Mouse (Mus musculus) CD8-positive naive resting alpha-beta T cell, adult 2 months (primary cell): ENCODE data around the gene Dgcr6.
"Not testable (repeated sequence)": the region's sequence is repeated elsewhere in the genome, so short reads cannot be mapped to it uniquely, and the experiment has no call there.

Experiments used
- DNase-seq, 2 experiments: peaks; one replicate each; pipeline ENCODE4 v3.0.0; 2022; ENCODE audit warnings: low read depth in 2 of 2, low spot score in 2 of 2

The Dgcr6 gene

GRCm38 (mm10) chr16:18052731-18053202, at the start of gene Dgcr6:
Dgcr6 (plus strand) TSS chr16:18052860.
- peak; percentile 28 to 32 for DNase-seq

- DNase-seq = no peak
Observed at GRCm38 (mm10) chr16:18004589-18004988, 48.1 kb upstream of the Dgcr6 start.

- DNase-seq = no peak
Observed at GRCm38 (mm10) chr16:18007083-18007482, 45.6 kb upstream of the Dgcr6 start.

GRCm38 (mm10) chr16:18011101-18011500, 41.6 kb upstream of the Dgcr6 start:
- no peak for DNase-seq

GRCm38 (mm10) chr16:18016482-18016881, 36.2 kb upstream of the Dgcr6 start:
- not testable (repeated sequence) for DNase-seq

GRCm38 (mm10) chr16:18022780-18023557, 29.7 kb upstream of the Dgcr6 start:
- no peak for DNase-seq

- DNase-seq = no peak
Observed at GRCm38 (mm10) chr16:18027371-18027770, 25.3 kb upstream of the Dgcr6 start.

GRCm38 (mm10) chr16:18031752-18032151, 20.9 kb upstream of the Dgcr6 start:
- no peak for DNase-seq

- no peak for DNase-seq
Observed at GRCm38 (mm10) chr16:18033289-18033688, 19.4 kb upstream of the Dgcr6 start.

- no peak for DNase-seq
Observed at GRCm38 (mm10) chr16:18034286-18034685, 18.4 kb upstream of the Dgcr6 start.

- DNase-seq = peak; percentile 44 to 54
Observed at GRCm38 (mm10) chr16:18036425-18036955, 16.2 kb upstream of the Dgcr6 start.

GRCm38 (mm10) chr16:18037025-18037424, 15.6 kb upstream of the Dgcr6 start:
- DNase-seq = no peak

- no peak for DNase-seq
Observed at GRCm38 (mm10) chr16:18044991-18045390, 7.7 kb upstream of the Dgcr6 start.

- DNase-seq = peak in 1 of 2 experiments; percentile 34
Observed at GRCm38 (mm10) chr16:18047660-18048059, 5.0 kb upstream of the Dgcr6 start.

- no peak for DNase-seq
Observed at GRCm38 (mm10) chr16:18048071-18048470, 4.6 kb upstream of the Dgcr6 start.

- DNase-seq = no peak
Observed at GRCm38 (mm10) chr16:18052322-18052721, 338 bp upstream of the Dgcr6 start.

GRCm38 (mm10) chr16:18056215-18056614, 3.6 kb downstream of the Dgcr6 start:
- DNase-seq = no peak

- DNase-seq = no peak
Observed at GRCm38 (mm10) chr16:18058331-18058731, 5.7 kb downstream of the Dgcr6 start.

GRCm38 (mm10) chr16:18059243-18059642, 6.6 kb downstream of the Dgcr6 start:
- DNase-seq = no peak

- no peak for DNase-seq
Observed at GRCm38 (mm10) chr16:18061201-18061600, 8.5 kb downstream of the Dgcr6 start.

- peak; percentile 75 to 86 for DNase-seq
Observed at GRCm38 (mm10) chr16:18066060-18067009, 13.7 kb downstream of the Dgcr6 start.
